Mouse (Mus musculus) embryonic stem cell, embryonic (primary cell): Measurements from ENCODE around the gene Tcam1.

Experiments
- CTCF ChIA-PET, 4 experiments: fragments of 300-600 bp in 2 of 4; fragments of 350-600 bp in 2 of 4; sonication (Branson Sonifier 250); formaldehyde crosslinking; loops; one replicate each; lab custom pipeline; 2022; ENCODE audit warnings: inconsistent platforms in 2 of 4; lab: Charles Lee
- POLR2A ChIA-PET, 4 experiments: fragments of 300-600 bp in 2 of 4; fragments of 350-600 bp in 2 of 4; sonication (Branson Sonifier 250); formaldehyde crosslinking; loops; one replicate each; lab custom pipeline; 2022; ENCODE audit warnings: antibody characterized with exemption in 4 of 4, inconsistent platforms in 1 of 4; lab: Charles Lee

Gene Tcam1

DNA sequence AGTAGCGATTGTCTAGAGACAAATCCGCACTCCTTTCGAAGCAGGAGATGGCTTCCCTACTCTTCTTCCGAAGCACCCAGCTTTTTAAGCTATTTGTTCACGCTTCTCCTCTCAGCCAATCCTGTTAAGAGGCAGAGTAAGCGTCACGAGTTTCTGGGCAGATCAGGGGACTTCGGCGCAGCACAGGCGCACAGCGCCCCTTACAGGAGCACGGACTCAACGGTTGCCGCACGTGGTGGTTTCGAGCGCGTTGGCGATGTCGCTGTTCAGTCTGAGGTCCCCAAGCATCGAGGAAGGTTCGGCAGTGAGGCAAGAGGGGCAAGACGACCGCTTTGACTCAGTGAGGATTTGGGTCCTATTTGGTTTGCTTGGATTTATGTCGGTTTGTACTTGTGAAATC lies at the start of gene Tcam1:
Gene Tcam1, plus strand, starts transcription at position 219 of the 400 bp plus-strand sequence.
- CTCF ChIA-PET, result interaction anchor here (0.6 to 2.7 kb wide), 23 partner anchors 8 to 350 kb away, joined by 3 to 10 read pairs (median 3); partner anchors contain the start of genes Ccdc47 (in 1 of the 4), Ftsj3 (in 1 of the 4) and Psmc5 (in 1 of the 4)
- POLR2A ChIA-PET, result interaction anchor here (0.6 to 12.2 kb wide), 47 partner anchors 10 to 512 kb away, joined by 3 to 172 read pairs (median 5); partner anchors contain the start of genes Ddx42 (in 3 of the 4), Ccdc47 (in 2 of the 4), Ftsj3 (in 2 of the 4) and Psmc5 (in 2 of the 4)

DNA sequence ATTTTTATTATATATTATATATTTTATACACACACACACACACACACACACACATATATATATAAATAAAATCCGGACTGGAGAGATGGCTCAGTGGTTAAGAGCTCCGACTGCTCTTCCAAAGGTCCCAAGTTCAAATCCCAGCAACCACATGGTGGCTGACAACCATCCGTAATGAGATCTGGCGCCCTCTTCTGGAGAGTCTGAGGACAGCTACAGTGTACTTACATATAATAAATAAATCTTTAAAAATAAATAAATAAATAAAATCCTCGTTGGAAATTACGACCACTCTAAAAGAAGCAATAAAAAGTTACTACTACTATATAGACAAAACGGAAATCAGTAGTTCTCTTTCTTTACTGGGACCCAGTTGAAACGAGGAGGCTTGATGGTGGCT lies 42.5 kb upstream of the Tcam1 start:
- ChIA-PET POLR2A (interaction anchor here in 2 of 4 experiments (0.6 to 4.1 kb wide), 7 partner anchors 10 to 149 kb away, joined by 3 to 21 read pairs (median 5); partner anchors contain the start of genes Ccdc47 (in 2 of the 2), Ddx42 (in 2 of the 2), Psmc5 (in 1 of the 2) and Tcam1 (in 1 of the 2)), CTCF (interaction anchor here in 2 of 4 experiments (0.7 to 1.6 kb wide), 5 partner anchors 9 to 40 kb away, joined by 3 to 5 read pairs (median 3); partner anchors contain the start of genes Ccdc47 (in 1 of the 2) and Ddx42 (in 1 of the 2))

DNA sequence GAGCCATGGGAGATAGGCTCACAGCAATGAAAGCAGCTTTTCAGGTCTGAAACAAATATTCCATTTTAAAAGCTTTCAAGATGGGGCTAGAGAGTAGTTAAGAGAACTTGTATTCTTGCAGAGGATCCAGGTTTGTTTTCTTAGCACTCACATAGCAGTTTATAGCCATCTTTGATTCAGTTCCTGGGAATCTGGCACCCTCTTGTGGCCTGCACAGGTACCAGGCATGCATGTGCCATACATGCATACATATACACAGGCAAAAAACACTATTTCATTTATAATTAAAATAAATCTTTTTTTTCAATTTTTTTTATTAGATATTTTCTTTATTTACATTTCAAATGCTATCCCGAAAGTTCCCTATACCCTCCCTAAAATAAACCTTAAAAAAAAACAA lies 29.6 kb upstream of the Tcam1 start:
- POLR2A ChIA-PET, result interaction anchor here in 3 of 4 experiments (0.7 to 11.8 kb wide), 8 partner anchors 9 to 297 kb away, joined by 3 to 99 read pairs (median 5); partner anchors contain the start of genes Psmc5 (in 2 of the 3), Ccdc47 (in 1 of the 3), Ddx42 (in 1 of the 3) and Ftsj3 (in 1 of the 3)
- CTCF ChIA-PET, result interaction anchor here in 3 of 4 experiments (0.6 to 1.3 kb wide), 5 partner anchors 13 to 92 kb away, joined by 3 to 7 read pairs (median 3); no protein-coding TSS in a partner anchor

DNA sequence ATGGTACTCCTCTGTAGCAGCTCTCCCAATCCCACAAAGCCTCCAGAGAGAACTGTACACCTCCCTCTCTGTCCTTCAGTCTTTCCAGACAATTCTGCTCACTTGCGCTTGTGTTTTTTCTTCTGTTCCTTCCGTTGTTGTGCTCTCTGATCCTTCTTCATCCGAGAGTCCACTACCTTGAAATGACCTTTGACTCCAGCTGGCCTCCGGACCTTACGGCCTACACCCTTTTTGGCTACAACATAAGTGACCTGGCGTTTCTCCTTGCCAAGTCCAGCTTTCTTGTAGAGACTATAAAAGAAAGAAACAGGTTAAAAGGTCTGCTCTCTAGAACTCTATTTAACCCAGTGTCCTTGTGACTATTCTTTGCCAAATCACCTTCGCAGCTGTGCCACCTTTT lies 27.1 kb upstream of the Tcam1 start:
- ChIA-PET POLR2A (interaction anchor here in 3 of 4 experiments (0.8 to 11.8 kb wide), 17 partner anchors 9 to 252 kb away, joined by 3 to 99 read pairs (median 4); partner anchors contain the start of genes Ccdc47 (in 2 of the 3), Ddx42 (in 1 of the 3), Map3k3 (in 1 of the 3) and Smarcd2 (in 1 of the 3)), CTCF (no interaction called here)

DNA sequence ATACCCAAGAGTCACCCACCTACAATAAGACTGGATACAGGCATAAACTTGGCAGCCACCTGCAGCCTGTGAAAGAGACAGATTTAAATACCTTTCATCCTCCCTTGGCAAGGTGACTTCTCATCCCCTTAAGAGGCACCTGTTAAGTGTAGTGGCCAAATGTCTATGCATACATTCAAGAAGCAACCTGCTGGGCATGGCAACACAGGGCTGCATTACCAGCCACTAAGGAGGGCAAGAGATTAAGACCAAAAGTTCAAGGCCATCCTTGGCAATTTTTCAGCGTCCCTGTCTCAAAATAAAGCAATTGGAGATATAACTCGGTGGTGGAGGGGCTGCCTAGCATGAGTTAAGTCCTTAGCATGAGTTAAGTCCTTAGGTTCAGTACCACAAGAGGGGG lies 21.7 kb upstream of the Tcam1 start:
- ChIA-PET POLR2A (interaction anchor here in 3 of 4 experiments (0.7 to 12.0 kb wide), 5 partner anchors 17 to 39 kb away, joined by 3 to 172 read pairs (median 5); partner anchors contain the start of genes Ccdc47 (in 3 of the 3), Smarcd2 (in 2 of the 3), Ddx42 (in 1 of the 3) and Tcam1 (in 1 of the 3)), CTCF (no interaction called here)

DNA sequence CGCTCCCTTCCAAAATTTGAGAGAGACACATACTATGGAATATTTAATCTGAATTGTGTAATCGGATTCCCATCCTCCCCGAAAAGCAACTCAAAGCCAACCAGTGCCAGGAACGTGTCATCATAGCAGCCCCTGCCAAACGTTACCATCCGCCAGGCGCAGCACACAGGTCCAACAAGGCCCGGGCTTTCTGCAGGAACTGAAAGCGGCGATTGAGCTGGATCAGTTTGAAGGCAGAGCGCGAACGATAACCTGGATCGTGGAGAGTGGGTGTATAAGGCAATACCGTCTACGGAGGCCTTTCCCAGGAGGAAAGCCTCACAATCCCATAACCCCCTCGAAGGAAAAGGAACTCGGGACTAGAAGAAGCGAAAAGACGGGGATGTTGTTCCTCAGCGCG lies 21.3 kb upstream of the Tcam1 start:
- ChIA-PET POLR2A (interaction anchor here in 3 of 4 experiments (0.7 to 12.0 kb wide), 5 partner anchors 17 to 39 kb away, joined by 3 to 172 read pairs (median 5); partner anchors contain the start of genes Ccdc47 (in 3 of the 3), Smarcd2 (in 2 of the 3), Ddx42 (in 1 of the 3) and Tcam1 (in 1 of the 3)), CTCF (no interaction called here)

DNA sequence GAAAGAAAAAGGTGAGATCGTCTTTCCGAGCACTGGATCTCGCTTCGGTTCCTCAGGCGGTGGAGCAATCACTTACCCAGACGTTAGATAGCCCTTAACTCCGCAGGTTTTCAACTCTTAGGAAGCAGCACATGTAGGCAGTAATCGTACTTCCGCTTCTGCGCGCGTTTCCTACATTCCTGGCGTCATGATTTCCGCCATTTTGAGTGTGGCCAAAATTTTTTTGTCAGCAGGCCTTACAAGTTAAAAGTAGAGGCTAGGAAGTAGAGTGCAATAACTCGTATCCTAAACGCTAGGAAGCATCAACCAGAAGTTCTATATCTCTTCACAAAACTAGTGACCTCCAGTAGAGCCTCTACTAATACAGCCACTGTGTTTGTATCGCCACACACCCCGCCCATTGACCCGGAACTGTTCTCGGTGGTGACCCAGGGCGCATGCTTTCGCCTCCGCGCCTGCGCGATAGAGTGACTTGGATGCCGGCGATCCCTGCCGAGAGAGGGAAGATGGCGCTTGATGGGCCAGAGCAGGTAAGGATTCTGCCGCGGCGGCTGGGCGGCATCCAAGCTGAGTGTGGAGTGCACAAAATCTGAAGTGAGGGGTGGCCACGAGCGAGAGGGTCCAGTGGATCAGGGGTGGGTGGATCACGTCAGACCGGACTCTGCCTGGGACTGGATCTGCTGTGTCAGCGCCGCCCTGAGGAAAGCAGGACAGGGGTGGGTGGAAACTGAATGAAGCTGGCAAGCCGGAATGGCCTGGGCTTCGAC lies 20.6 kb upstream of the Tcam1 start, which contains the start of the genes Ftsj3 and Psmc5:
Gene Ftsj3, minus strand, starts transcription at position 395 of the 767 bp plus-strand sequence.
Gene Psmc5, plus strand, starts transcription at position 470 of the 767 bp plus-strand sequence.
- ChIA-PET CTCF (interaction anchor here (0.7 to 1.5 kb wide), 10 partner anchors 12 to 172 kb away, joined by 3 to 10 read pairs (median 5); partner anchors contain the start of genes Tcam1 (in 2 of the 4), Map3k3 (in 1 of the 4) and Smarcd2 (in 1 of the 4)), POLR2A (interaction anchor here (0.6 to 12.0 kb wide), 48 partner anchors 9 to 1967 kb away, joined by 3 to 172 read pairs (median 4); partner anchors contain the start of genes Smarcd2 (in 4 of the 4), Ccdc47 (in 3 of the 4), Ddx42 (in 3 of the 4) and Tcam1 (in 2 of the 4))

DNA sequence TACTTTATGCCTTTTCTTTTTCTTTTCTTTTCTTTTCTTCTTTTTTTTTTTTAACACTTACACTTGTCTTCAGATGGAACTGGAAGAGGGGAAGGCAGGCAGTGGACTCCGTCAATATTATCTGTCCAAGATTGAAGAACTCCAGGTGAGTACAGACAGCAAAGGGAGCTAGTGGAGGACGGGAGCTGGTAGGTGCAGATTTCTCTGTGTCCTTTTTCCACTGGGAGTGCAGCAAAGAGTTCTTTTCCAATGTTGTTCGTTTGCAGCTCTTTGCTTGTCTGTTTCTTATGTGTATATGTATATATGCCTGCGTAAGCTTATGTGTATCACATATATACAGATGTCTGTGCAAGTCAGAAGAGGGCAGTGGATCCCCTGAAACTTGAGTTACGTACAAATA lies 19.7 kb upstream of the Tcam1 start:
- ChIA-PET POLR2A (interaction anchor here (0.6 to 12.0 kb wide), 51 partner anchors 8 to 1968 kb away, joined by 3 to 172 read pairs (median 4); partner anchors contain the start of genes Smarcd2 (in 4 of the 4), Ccdc47 (in 3 of the 4), Ddx42 (in 3 of the 4) and Tcam1 (in 2 of the 4)), CTCF (interaction anchor here (0.7 to 1.5 kb wide), 14 partner anchors 12 to 232 kb away, joined by 3 to 10 read pairs (median 4); partner anchors contain the start of genes Tcam1 (in 2 of the 4), Map3k3 (in 1 of the 4), Prr29 (in 1 of the 4) and Smarcd2 (in 1 of the 4))

DNA sequence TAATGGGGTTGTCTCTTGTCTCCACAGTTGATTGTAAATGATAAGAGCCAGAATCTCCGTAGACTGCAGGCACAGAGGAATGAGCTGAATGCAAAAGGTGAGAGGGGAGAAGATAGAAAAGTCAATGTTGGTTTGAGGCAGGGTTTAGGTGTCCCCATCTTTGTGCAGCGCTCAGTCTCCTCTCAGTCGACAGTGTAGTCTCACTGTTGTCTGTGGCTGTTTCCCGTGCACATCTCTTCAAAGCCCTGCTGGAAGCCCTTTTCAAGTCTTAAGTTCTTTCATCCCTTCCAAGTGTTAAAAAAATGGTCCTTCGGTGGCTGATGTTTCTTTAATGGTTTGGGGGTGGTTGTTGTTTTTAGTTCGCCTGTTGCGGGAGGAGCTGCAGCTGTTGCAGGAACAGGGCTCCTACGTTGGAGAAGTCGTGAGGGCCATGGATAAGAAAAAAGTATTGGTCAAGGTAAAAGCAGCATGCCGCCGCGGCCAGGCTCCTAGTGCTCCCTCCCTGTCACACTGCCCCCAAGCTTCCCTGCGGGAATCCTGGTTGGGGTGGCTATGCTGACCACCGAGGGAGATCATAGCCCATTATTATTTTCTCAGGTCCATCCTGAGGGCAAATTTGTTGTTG lies 15.5 kb upstream of the Tcam1 start:
- POLR2A ChIA-PET, result interaction anchor here (0.6 to 12.0 kb wide), 19 partner anchors 10 to 240 kb away, joined by 3 to 172 read pairs (median 4); partner anchors contain the start of genes Tcam1 (in 3 of the 4), Smarcd2 (in 2 of the 4), Ern1 (in 1 of the 4) and Gm10840 (in 1 of the 4)
- CTCF ChIA-PET, result no interaction called here

DNA sequence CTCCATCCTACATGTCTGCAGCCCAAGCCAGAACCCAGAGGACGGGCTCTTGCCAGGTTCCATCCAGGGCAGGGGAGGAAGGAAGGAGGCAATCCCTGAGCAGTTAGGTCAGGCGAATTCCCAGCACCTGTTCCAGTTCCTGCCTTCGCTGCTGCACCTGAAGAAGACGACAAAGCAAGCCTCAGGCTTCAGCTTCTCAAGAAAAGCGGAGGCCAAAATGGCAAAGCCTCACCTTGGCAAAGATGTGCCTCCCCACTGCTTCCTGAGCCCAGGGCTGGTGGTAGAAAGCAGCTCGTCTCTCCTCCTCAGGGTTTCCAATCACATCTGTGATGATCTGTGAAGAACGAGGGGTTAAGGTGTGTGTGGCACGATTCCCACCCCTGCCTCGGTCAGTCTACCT lies 12.5 kb upstream of the Tcam1 start:
- ChIA-PET CTCF (no interaction called here), POLR2A (interaction anchor here in 3 of 4 experiments (0.9 to 12.0 kb wide), 7 partner anchors 8 to 137 kb away, joined by 3 to 172 read pairs (median 23); partner anchors contain the start of genes Smarcd2 (in 2 of the 3), Tcam1 (in 2 of the 3), Ccdc47 (in 1 of the 3) and Ddx42 (in 1 of the 3))

DNA sequence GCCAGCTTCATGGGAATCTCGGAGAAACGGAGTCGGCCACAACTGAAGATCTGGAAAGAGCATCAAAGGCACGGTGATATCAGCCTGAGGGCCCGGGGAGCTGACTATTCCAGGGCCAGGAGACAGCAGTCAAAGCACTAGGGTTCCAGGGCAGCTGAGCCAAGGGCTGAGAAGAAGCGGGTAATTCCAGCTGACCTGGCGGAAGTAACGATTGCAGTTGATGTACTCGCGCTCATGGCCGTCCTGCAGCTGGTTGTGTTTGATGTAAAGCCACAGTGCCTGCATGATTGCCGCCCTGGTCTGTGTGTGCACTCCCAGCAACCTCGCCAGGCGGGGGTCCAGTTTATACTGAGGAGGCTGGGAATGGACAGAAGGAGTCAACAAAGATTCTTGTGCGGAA lies 11.5 kb upstream of the Tcam1 start:
- CTCF ChIA-PET, result no interaction called here
- POLR2A ChIA-PET, result interaction anchor here in 3 of 4 experiments (0.6 to 12.0 kb wide), 11 partner anchors 7 to 522 kb away, joined by 3 to 172 read pairs (median 8); partner anchors contain the start of genes Psmc5 (in 2 of the 3), Smarcd2 (in 2 of the 3), Tcam1 (in 2 of the 3) and Ccdc47 (in 1 of the 3)

DNA sequence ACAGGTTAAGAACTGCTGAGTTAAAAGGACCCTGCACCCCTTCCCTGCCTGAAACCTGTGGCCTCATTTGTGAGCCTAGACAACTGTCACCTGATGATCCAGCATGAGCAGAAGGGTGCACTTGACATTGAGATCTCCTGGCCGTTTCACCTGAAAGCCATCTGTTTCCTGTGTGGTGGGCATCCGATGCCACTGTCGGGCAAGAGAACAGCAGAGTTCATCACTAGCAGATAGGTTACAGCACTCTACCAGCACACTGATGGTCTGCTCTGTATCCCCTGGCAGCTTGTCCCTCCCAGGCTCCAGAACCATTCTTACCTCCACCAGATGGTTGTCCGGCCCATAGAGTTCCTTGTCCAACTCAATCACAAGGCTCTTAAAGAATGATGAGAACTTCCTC lies 10.9 kb upstream of the Tcam1 start:
- POLR2A ChIA-PET, result interaction anchor here in 3 of 4 experiments (0.6 to 12.2 kb wide), 13 partner anchors 5 to 522 kb away, joined by 3 to 172 read pairs (median 6); partner anchors contain the start of genes Psmc5 (in 2 of the 3), Smarcd2 (in 2 of the 3), Tcam1 (in 2 of the 3) and Ftsj3 (in 1 of the 3)
- CTCF ChIA-PET, result no interaction called here

DNA sequence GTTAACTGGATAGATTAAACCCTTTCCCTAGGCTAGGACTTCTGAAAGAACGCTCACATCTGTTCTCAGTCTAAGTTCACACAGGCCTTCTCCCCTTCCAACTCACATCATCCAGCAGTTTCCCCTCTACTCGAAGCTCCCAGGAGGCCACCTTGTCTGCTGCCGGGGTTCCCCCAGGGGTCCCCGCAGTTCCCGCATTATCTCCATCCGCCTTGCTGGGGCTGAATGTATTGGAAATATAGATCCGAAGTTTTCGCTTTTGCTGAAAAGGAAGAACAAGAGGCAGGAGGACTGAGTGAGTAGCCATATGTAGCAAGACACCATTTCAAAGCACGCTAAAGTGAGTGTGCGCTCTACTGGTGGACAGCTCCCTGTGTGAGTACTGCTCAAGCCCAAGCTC lies 10.0 kb upstream of the Tcam1 start:
- ChIA-PET POLR2A (interaction anchor here (0.7 to 12.2 kb wide), 15 partner anchors 5 to 234 kb away, joined by 3 to 172 read pairs (median 3); partner anchors contain the start of genes Psmc5 (in 2 of the 4), Ccdc47 (in 1 of the 4), Ddx42 (in 1 of the 4) and Ftsj3 (in 1 of the 4)), CTCF (interaction anchor here in 1 of 4 experiments (1.4 kb wide), 1 partner anchor 10 kb away, joined by 3 read pairs; the partner anchor contains the start of gene Tcam1)

DNA sequence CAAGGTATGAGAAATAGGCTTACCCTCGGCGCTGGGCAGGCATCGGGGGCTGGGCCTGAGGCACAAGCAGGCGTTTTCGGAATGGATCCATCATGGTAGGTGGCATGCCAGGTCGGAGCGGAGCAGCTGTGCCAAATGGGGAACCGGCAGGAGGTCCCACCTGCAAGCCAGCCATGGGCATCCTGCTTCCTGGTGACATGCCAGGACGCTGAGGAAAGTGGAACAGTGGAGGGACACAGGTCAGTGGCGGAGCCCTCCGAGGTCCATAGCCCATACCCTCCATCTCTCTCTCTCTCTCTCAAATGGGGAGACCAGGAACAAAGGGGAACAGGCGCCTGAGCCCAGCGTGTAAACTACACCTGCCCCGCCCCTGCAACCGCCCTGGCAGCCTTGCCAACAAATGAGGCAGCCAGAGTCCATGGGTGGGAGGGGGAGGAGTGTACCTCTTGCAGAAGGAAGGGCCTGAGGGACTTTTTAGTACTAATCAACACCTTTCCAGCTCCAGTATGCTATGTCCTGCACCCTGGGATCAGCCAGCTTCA lies 9.1 kb upstream of the Tcam1 start:
- CTCF ChIA-PET, result interaction anchor here in 1 of 4 experiments (1.4 to 1.6 kb wide), 2 partner anchors 9 to 11 kb away, joined by 3 to 5 read pairs; partner anchors contain the start of gene Tcam1
- POLR2A ChIA-PET, result interaction anchor here (0.6 to 12.2 kb wide), 6 partner anchors 7 to 1266 kb away, joined by 3 to 172 read pairs (median 6); partner anchors contain the start of genes Psmc5 (in 2 of the 4) and Ftsj3 (in 1 of the 4)

DNA sequence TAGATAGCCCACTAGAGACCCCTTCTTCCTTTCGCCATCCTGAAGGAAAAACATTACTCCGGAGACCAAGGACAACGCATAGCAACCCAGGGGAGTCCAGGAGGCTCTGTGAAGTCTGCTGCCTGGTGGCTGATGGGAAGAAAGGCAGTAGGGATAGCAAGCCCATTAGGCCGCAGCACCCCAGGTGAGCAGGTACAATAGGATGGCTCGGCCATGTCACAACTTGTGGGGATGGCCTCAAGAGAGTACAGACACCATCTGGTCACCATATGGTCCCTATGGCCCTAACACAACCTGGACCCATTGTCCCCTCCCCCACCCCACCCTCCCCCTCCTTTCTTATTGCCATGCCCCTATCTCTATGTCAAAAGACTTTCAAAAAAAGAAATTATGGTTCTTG lies 8.6 kb upstream of the Tcam1 start:
- ChIA-PET POLR2A (interaction anchor here in 1 of 4 experiments (0.7 to 12.2 kb wide), 2 partner anchors 7 to 42 kb away, joined by 4 to 172 read pairs; partner anchors contain the start of genes Ftsj3 and Psmc5), CTCF (interaction anchor here in 1 of 4 experiments (1.4 to 1.6 kb wide), 2 partner anchors 8 to 11 kb away, joined by 3 to 5 read pairs; partner anchors contain the start of gene Tcam1)
